Mouse (Mus musculus): ENCODE measurements around the gene Trim2.

The Trim2 gene

GRCm38 (mm10) chr3:84292238-84292637 is 14.4 kb downstream of the Trim2 start:
- in situ Hi-C loops (cut with MboI), result no loop called here

- in situ Hi-C loops (cut with MboI), result no loop called here
These were observed 17.7 kb downstream of the Trim2 start for GRCm38 (mm10) chr3:84288931-84289330.

GRCm38 (mm10) chr3:84287256-84287655 is 19.4 kb downstream of the Trim2 start:
- in situ Hi-C loops (cut with MboI), result no loop called here

- in situ Hi-C loops (cut with MboI), result no loop called here
These were observed 20.4 kb downstream of the Trim2 start for GRCm38 (mm10) chr3:84286311-84286710.

- in situ Hi-C loops (cut with MboI), result no loop called here
These were observed 21.9 kb downstream of the Trim2 start for GRCm38 (mm10) chr3:84284796-84285195.

- in situ Hi-C loops (cut with MboI), result no loop called here
These were observed 23.2 kb downstream of the Trim2 start for GRCm38 (mm10) chr3:84283524-84283923.

- in situ Hi-C loops (cut with MboI), result no loop called here
These were observed 24.7 kb downstream of the Trim2 start for GRCm38 (mm10) chr3:84281936-84282371.

- in situ Hi-C loops (cut with MboI), result no loop called here
These were observed 27.9 kb downstream of the Trim2 start for GRCm38 (mm10) chr3:84278809-84279208.

- in situ Hi-C loops (cut with MboI), result no loop called here
These were observed 31.6 kb downstream of the Trim2 start for GRCm38 (mm10) chr3:84275124-84275523.

GRCm38 (mm10) chr3:84272293-84273015 is 34.2 kb downstream of the Trim2 start:
- in situ Hi-C loops (cut with MboI), result no loop called here

- in situ Hi-C loops (cut with MboI), result no loop called here
These were observed 34.9 kb downstream of the Trim2 start for GRCm38 (mm10) chr3:84271794-84272193.

GRCm38 (mm10) chr3:84271058-84271457 is 35.6 kb downstream of the Trim2 start:
- in situ Hi-C loops (cut with MboI), result no loop called here

GRCm38 (mm10) chr3:84270624-84270995 is 36.1 kb downstream of the Trim2 start:
- in situ Hi-C loops (cut with MboI), result no loop called here

GRCm38 (mm10) chr3:84269987-84270623 is 36.6 kb downstream of the Trim2 start:
- in situ Hi-C loops (cut with MboI), result no loop called here

GRCm38 (mm10) chr3:84268434-84268833 is 38.2 kb downstream of the Trim2 start:
- in situ Hi-C loops (cut with MboI), result no loop called here

GRCm38 (mm10) chr3:84266391-84266931 is 40.2 kb downstream of the Trim2 start:
- in situ Hi-C loops (cut with MboI), result no loop called here

GRCm38 (mm10) chr3:84265084-84265483 is 41.6 kb downstream of the Trim2 start:
- in situ Hi-C loops (cut with MboI), result no loop called here

GRCm38 (mm10) chr3:84264395-84264794 is 42.3 kb downstream of the Trim2 start:
- in situ Hi-C loops (cut with MboI), result no loop called here

GRCm38 (mm10) chr3:84262804-84263203 is 43.9 kb downstream of the Trim2 start:
- in situ Hi-C loops (cut with MboI), result no loop called here

GRCm38 (mm10) chr3:84261863-84262262 is 44.8 kb downstream of the Trim2 start:
- in situ Hi-C loops (cut with MboI), result no loop called here

GRCm38 (mm10) chr3:84260837-84261236 is 45.8 kb downstream of the Trim2 start:
- in situ Hi-C loops (cut with MboI), result no loop called here

- in situ Hi-C loops (cut with MboI), result no loop called here
These were observed 46.6 kb downstream of the Trim2 start for GRCm38 (mm10) chr3:84260024-84260535.
